Mouse (Mus musculus) kidney, adult 2 months (tissue): ENCODE measurements around the gene Arl3.

Source experiments
- CTCF ChIP-seq: fragments of 200-500 bp; conservative IDR thresholded peaks from 2 replicates; pipeline ENCODE4 v1.5.1; 2011; ENCODE audit warnings: low read depth, mild to moderate bottlenecking, control low read depth, low read length, moderate library complexity, mixed read lengths; ENCODE audit not compliant: insufficient read depth, insufficient read length
- POLR2A ChIP-seq: fragments of 200-500 bp; IDR thresholded peaks from one replicate; pipeline ENCODE4 v1.6.1; 2011; ENCODE audit warnings: low read depth, low read length, control low read depth

DNA sequence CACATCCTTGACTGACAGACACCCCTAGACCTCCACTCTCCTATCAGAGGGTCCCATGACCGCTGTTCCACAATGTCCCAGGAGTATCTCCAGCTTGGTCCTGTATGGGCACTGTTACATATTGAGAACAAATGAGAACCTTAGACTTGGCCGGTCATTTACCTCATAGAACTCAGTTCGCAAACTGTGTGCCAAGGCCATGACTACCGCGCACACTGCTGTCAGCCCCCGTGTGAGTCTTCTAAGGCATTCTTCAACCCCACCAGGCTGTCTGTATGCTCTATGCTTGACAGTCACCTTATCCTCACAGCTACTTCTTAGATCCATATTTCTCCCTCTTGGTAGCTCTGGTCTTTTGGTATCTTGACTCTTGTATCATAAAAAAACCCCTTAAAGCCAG lies 46.5 kb upstream of the Arl3 start:
- TF ChIP-seq CTCF (no peak), POLR2A (no peak)
